Mouse (Mus musculus) subcutaneous adipose tissue, adult 2 months (tissue): ENCODE data around the gene Suv39h2. TPM values are rescaled to one million over a fixed set of nuclear protein-coding genes. Genes with fewer than 3 reads are reported as not detected.

Experiments
- polyA plus RNA-seq: library from polyadenylated mRNA; depleted of rRNA; stranded (reverse); fragments of >200 nt; gene quantifications from 2 replicates; pipeline ENCODE4 v1.2.3, GENCODE M21; 2012; ENCODE audit warnings: low replicate concordance; rRNA removed

The Suv39h2 gene
- 0.26 and 1.9 TPM in 2 replicates for polyA plus RNA-seq

GRCm38 (mm10) chr2:3474861-3475283 lies at the start of gene Suv39h2:
Gene Suv39h2, minus strand, starts transcription at chr2:3475031.

GRCm38 (mm10) chr2:3512552-3513454 lies 38.0 kb upstream of the Suv39h2 start, which contains the start of the genes Gm45902, Hspa14 and Cdnf:
Gene Gm45902, minus strand, starts transcription at chr2:3512790.
Gene Hspa14, minus strand, starts transcription at chr2:3512814.
Gene Cdnf, plus strand, starts transcription at chr2:3513030.

GRCm38 (mm10) chr2:3423841-3424578 lies 50.8 kb downstream of the Suv39h2 start, which contains the start of gene Dclre1c:
Gene Dclre1c, plus strand, starts transcription at chr2:3424131.

GRCm38 (mm10) chr2:3422548-3422947 lies 52.3 kb downstream of the Suv39h2 start, which contains the start of gene Meig1:
Gene Meig1, minus strand, starts transcription at chr2:3422648.

Other genes with a start within 250 kb of the Suv39h2 start
- 10.4 and 12.8 TPM in 2 replicates for gene Nmt2, start 190.8 kb downstream of the Suv39h2 start, polyA plus RNA-seq
- 4.7 and 10.0 TPM in 2 replicates for gene Rpp38, start 142.4 kb downstream of the Suv39h2 start, polyA plus RNA-seq
- not detected in 2 replicates for gene Acbd7, start 138.9 kb downstream of the Suv39h2 start, polyA plus RNA-seq
- gene Olah, start 77.8 kb downstream of the Suv39h2 start, polyA plus RNA-seq, result not detected in 2 replicates
- gene Meig1, start 52.4 kb downstream of the Suv39h2 start, polyA plus RNA-seq, result not detected in 2 replicates
- gene Dclre1c, start 50.9 kb downstream of the Suv39h2 start, polyA plus RNA-seq, result 7.5 and 8.5 TPM in 2 replicates
- gene Gm45902, start 37.8 kb upstream of the Suv39h2 start, polyA plus RNA-seq, result 2.2 and 2.5 TPM in 2 replicates
- gene Hspa14, start 37.8 kb upstream of the Suv39h2 start, polyA plus RNA-seq, result 42.0 and 46.4 TPM in 2 replicates
- gene Cdnf, start 38.0 kb upstream of the Suv39h2 start, polyA plus RNA-seq, result 0.94 and 3.3 TPM in 2 replicates
- gene Fam107b, start 95.5 kb upstream of the Suv39h2 start, polyA plus RNA-seq, result 10.2 and 15.2 TPM in 2 replicates